Mouse (Mus musculus): Measurements from ENCODE around the gene Cdk20. TPM values are rescaled to one million over a fixed set of nuclear protein-coding genes. Genes with fewer than 3 reads are reported as not detected.
"Not testable (repeated sequence)": the region's sequence is repeated elsewhere in the genome, so short reads cannot be mapped to it uniquely, and the experiment has no call there.

Cdk20 gene
- polyA plus RNA-seq, 2 experiments from 2014 or later, result 4.1 to 6.8 TPM

DNA sequence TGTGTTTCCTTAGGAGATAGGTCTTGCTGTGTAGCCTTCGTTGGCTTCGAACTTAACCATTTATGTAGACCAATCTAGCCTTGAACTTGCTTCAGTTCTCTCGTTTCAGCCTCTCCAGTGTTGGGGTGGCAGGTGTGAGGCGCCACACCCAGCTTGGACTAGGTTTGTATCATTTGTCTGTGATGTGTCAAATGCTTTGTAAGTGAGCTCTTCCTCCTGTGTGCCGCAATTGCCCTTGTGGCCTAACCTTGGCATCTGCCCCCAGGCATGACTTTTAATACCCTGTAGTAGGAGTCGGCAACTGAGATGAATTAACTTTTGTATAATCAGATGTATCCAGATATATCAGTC is 9.5 kb upstream of the Cdk20 start:
- ATAC-seq, result no peak

DNA sequence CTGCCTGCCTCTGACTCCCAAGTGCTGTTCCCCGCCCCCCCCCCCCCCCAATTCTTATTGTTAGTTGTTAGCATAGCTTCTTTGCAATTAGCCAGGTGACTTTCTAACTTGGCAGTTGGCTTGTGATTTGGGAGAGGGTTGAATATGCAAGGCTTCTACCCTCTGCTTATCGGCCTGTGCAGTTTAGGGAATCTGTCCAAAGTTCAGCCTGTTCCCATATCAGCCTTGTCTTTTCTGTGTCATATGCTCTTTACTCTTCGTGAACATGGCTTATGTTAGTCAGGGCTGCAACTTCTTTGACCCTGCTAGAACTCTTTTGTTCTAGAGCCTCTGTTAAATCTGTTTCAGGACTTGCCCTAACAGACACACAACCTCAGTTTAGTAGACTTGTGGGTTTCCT is 7.8 kb upstream of the Cdk20 start:
- ATAC-seq, result no peak

DNA sequence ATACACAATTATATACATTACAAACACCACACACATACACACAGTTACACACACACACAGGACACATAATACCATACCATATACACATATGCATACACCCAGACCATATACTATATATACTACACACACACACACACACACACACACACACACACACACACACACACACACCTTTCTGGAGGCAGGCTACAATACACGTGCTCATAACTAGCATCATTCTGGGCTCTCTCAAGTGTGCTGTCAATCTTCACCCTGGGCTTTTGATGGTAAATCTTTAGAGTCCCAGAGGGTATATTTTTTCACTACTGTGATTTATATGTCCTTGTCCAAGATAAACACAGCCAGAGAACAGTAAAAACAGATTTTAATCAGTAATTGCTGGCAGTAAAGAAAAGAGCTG is 6.8 kb upstream of the Cdk20 start:
- ATAC-seq, result no peak

DNA sequence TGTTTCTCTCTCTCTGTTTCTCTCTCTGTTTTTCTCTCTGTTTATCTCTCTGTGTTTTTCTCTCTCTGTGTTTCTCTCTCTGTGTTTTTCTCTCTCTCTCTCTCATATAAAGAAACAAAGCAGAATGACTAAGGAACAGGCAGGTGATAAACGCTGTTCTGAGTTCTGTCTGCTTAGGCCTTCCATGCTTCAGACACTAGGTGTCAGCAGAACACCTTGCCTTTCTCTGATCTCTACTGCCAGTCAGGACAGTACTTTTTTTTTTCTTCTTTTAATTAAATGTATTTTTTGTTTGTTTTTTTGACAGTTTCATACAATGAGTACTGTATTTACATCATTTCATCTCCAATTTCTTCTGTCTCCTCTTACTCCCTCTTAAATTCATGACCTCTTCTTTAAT is 2.8 kb upstream of the Cdk20 start:
- ATAC-seq, result no peak

DNA sequence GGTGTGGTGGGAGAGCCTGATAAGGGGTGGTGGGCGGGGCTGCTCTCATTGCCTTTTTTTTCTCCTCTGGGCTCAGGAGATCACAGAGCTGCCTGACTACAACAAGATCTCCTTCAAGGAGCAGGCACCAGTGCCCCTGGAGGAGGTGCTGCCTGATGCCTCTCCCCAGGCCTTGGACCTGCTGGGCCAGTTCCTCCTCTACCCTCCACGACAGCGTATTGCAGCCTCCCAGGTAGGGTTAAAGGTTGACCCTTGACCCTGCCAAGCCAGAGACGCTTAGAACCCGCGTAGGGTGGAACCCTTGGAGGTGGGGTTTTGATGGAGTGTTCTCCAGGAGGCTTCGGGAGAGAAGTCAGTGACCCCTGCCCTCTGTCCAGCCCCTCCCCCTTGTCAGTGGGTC is 5.7 kb downstream of the Cdk20 start:
- ATAC-seq, result no peak

DNA sequence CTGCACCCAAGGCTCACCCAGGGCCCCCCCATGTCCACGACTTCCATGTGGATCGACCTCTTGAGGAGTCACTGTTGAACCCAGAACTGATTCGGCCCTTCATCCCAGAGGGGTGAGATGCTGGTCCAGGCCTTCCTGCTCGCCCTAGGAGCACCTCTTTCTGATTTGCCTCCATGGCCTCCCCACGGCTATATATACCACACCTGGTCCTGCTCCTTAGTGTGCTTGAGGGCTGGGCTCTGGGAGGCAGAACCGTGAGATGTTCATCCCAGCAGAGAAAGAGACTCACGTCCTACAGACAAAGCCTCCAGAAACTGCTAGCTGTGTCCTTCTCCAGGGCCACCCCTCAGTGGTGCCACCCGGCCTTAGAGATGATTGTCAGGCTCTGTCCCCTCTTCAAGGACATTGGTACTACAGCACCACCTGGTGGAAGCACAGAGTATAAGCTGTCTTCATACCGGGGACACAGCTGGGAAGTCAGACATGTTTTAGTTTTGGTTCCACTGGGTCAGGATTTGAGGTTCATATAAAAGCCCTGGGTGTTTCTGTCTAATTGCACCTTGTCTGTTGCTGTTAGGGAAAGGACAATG is 6.8 kb downstream of the Cdk20 start:
- ATAC-seq, result peak; percentile 93

DNA sequence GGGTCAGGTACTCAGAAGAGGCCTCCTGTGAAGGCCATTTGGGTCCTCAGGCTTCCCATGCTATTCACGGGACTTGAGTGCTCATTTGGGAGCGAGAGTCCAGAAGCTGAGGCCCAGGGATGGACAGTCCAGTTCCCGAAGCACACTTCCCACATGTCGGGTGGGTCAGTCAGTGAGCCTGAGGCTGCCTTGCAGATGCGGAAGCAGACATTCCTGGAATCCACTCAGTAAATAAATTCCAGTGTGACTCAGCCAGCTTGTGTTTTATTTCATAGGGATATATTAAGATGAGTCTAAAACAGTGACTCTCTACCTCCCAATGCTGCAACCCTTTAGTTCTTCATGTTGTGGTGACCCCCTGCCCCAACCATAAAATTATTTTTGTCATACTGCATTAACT is 7.4 kb downstream of the Cdk20 start:
- ATAC-seq, result no peak

DNA sequence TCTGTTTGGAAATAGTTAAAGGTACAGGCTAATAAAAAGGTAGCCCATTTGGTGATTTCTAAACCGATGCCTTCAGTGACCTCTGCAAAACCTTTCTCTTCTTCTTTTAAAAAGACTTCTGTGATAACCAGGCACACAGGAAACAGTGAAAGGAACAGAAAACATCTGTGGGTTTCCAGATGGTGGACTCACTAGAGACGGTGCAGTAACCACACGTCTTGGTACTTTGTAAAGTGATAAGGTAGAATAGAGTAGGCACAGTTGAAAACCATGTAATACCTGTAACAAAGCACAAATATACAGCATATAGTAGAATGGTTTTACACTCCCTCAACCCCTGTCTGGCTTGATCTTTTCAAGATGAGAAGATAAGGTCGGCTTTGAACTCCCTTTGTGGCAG is 8.5 kb downstream of the Cdk20 start:
- no peak for ATAC-seq

DNA sequence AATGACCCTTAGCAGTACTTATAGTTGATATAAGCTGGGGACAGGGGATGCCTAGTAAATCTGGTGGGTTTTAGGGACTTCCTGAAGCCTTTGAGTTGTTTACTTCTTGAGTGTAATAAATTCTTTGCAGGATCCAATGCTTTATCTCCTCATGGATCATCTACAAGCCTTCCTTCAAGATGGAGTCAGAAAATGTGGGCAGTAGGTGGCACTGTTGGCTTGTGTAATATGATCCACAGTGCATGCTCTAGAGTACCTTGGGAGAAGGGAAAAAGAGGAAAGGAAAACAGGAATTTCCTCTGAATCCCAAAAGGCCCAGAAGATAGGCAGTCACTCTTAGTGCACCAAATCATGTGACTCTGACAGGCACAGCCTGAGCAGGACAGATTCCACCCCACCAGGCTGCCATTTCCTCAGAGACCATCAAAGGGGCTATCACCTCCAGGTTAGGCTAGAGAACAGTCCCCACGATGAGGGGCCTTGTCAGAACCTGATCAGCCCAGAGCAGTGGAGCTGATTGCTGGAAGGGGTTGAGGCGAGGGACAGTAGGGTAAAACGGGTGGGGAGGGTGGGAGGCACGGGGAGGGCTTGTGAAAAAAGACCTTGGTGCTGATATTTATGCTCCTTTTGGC is 11.3 kb downstream of the Cdk20 start:
- no peak for ATAC-seq

DNA sequence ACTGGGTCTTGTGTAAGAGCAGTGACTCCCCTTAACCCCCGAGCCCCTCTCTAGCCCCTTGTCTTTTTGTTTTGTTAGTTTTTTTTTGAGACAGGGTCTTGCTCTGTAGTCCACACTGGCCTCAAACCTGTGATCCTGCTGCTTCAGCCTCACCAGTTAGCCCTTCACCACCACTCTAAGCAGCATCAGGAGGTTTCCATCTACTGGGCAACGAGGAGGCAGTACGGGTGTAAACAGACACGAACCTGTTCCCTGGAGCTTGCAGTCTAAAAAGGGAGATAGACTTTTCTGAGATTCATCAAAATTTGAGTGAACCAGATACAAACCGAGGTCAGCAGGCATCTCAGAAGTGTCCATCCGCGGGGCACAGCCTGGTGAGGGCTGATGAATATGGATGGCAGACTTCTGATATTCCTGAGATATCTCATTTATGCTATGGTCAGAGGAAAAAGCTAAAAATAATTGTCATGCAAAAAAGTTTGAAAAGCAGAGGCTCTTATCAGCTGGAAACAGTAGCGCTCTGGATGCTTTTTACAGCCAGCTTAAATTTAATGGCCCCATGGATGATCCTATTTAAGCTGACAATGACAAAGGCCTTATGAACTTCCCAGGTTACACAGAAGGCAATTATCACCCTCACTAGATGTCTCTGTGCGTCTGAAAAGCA is 13.3 kb downstream of the Cdk20 start:
- no peak for ATAC-seq

DNA sequence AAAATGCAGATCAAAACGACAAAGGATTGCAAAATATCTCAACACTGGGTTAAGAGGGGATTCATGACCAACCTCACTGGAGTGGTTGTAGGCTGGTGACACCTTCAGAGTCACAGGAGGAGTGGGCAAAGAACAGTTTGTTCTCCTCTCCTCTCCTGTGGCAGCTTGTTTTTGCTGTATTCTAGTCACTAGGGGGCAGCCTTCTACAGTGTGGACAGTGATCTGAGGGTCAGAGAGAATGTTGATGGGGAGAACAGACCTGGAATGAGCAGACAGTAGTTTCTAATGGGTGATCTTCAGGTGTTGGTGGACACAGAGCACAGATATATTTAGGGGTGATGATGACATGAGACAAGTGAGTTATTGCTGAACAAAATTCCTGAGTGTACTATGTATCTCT is 15.8 kb downstream of the Cdk20 start:
- ATAC-seq, result no peak

DNA sequence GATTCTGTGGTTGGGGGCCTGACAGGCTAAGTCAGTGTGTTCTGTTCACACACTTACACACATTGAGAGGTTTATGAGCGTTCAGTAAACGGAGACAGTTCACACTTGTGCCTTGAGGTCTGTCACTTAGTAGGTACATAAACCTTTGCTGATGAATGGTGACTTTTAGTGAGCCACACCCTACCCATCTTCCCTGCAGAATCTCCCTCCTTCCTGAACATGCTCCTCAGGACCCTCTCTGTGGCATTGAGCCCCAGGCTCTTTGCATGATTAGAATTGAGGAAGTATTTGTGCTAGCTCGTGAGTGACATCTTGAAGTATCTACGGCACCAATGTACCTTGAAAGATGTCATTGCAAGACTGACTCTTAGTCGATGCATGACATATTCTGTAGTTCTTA is 16.6 kb downstream of the Cdk20 start:
- no peak for ATAC-seq

DNA sequence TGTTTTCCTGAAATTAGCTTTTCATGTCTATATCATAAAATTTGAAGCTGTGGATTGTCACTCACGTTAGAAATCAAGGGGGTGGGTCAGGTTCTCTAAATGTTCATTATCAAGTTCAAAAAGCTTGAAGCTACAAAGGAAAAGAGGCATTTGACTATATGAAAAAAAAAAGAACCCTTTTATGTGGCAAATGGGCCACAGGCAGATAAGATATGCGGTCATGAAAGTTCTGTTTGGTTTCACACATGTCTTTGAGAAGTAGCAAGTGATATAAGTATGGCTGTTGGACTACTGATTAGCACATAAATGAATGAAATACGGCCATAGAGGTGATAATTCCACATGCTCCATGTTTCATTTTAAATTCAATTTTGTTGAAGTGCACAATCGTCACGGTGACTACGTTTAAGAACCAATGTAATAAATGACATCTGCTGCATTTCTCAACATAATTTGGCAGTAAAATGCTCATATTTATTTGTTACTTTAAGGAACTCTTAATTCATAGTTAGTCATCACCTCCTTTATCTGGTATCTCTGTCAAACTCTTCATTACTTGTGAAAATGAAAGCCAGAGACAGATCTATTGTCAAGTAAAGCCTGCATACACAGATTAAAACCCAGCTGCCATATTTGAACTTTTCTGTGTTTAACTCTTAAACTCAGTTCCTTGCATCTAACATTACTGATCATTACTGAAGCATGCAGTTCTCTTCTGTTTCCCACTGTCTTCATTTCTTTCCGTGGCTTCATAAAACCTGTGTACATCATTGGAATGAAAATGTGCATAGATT is 18.1 kb downstream of the Cdk20 start:
- no peak for ATAC-seq

DNA sequence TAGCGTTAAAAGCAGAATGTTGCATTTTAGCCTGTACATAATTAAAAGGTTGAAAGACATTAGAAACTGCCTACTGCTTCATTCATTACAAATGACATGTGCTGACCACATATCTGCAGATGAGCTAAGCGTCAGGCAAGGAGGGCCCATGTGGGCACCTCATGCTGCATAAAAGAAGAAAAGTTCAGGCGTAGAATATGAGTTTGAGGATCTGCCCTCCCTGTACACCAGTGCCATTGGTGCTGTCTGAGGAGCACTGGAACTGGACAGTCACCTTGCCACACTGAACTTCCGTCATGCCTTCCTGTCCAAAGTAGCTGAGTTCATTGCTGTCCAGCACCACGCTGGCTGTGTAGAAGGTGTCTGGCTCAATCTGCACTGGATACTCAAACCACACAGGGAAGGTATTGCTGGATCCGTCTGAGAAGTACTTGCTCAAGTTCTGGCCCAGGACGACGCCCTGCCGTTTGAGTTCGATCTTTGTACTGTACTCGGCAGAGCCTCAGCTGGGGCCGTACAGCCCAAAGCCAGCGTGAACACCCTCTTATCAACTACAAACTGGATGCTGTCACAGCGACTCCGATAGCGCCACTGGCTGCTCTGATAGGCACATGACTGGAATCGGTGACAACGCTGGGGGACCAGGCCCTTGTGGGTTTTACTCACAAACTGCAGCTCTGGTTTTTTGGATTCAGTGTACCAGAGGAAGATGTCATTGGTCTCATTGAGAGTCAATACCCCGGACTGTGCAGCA is 25.3 kb downstream of the Cdk20 start:
- ATAC-seq, result not testable (repeated sequence)

DNA sequence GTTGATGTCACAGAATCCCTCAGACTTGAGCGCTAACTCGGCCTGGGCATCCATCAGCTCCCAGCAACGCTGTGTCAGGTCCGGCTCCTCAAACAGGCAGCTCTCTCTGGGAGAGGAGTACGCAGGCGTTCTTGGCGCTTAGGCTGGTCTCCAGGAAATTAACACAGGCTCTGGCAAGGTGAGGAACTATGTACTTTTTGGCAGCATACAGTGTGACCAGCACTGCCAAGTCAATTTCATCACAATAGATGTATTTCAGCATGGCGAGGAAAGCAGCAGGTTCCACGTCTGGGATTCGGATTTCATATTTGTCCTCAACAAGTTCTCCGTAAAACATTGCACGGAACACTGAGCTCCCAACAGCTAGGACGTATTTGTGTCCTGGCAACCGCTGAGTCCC is 26.1 kb downstream of the Cdk20 start:
- ATAC-seq, result no peak

DNA sequence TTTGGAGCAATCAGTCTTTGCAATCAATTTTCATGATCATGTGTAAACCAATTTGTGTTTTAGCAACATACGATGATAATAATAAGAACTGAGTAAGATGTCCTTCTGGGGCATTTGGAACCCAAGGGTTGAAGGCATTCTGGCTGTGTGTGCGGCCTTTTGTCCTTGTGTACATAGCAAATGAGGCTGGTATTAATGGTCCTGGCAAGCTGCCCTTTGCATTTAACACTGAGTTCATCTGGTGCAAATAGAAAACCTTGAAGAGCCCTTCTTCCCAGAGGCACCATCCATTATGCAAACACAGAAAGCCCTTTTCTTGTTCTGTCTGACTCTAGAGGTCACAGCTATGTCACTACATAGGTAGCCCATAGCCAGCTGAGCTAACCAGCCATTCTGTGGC is 30.5 kb downstream of the Cdk20 start:
- ATAC-seq, result no peak

DNA sequence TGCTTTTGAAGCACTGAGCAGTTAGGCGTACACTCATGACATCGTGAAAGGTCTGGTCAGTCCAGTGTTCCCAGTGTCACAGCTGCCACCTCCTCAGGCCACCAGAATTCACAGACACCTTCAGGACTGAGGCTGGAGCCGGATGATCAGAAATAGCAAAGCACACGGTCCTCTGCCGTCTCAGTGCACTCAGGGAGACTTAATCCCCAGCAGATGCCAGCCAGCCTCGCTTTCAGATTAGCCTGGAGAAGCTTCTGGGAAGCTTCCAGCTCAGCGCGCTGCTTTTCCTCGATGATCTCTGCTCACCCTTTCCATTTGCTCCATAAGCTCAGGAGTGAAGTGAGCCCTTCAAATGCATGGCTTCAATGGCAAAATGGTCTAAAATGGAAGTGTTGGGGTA is 33.1 kb downstream of the Cdk20 start:
- no peak for ATAC-seq

DNA sequence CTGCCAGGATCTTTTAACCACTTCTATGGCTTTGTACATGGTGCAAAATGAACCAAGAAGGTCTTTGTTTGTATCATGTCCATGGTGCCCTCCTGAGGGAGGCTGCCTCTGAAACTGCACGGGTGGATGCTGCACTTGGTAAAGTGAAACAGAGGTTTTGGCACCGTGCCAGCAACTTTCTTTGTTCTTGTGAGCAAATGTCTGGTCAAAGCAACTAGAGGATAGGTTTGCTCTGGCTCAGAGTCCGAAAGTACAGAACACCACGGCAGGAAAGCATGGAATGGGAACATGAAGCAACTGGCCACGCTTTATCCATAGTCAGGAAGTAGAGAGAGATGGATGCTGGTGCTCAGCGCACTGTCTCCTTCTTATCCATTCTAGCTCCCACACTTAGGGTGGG is 35.8 kb downstream of the Cdk20 start:
- no peak for ATAC-seq

DNA sequence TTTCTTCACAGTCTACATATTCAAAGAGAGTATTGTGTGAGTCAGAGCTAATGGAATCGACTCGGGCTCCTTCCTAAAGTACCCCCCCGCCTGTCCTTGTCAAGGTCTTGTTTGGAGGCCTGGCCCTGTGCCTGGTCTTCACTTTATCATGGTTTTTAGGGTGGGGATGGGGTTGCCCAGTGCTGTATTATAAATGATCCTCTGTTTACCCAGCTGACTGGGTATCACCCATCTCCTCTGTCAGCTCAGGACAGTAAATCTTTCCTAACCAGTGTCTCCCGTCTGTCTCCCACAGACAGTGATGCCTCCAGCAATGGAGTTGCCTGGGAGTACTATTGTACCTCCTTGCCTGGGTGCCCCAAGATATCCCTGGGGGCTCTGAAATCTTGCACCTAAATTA is 45.9 kb downstream of the Cdk20 start:
- ATAC-seq, result no peak

DNA sequence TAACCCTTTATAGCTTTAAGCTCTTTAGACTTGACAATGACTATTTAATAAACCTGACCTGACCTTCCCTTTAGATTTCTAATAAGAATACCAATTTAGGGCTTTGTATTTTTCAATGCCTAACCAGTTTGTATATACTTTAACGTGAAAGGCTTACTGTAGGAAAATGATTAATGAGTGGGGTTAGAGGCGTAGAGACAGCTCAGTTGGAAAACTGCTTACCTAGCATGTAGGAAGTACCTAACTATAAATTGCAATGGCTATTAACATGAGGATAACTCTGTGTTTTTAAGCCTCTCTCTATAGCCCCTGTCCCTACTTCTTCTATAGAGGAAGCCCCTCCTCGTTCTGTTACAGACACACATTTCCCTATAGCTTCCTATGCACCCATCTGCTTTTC is 47.8 kb downstream of the Cdk20 start:
- no peak for ATAC-seq

DNA sequence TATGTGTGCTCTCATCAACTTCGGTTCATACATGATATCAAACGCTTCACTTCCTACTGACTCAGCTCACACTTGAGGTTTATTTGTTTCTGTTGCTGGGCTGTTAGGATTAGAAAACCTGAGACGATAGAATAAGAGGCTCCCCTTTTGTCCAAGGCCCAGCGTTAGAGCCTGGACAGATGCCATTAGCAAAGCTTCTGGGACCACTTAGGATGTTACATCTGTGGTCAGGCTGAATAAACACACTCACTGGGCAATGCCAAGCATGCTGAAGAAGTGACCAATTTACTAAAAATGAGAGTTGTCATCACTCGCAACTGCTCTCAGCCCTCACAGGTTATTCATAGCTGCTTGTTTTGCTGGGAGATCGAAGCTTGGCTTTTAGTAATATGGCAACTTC is 57.8 kb downstream of the Cdk20 start:
- no peak for ATAC-seq

Data from CD4-positive, CD25-positive, alpha-beta regulatory T cell, adult 4 months (primary cell).